Mouse (Mus musculus) limb, embryonic 15.5 days (tissue): ENCODE results near the gene Phgr1. TPM values are rescaled to one million over a fixed set of nuclear protein-coding genes. Genes with fewer than 3 reads are reported as not detected.
A peak's percentile ranks its signal among the peaks of the same experiment; 100 is the strongest.

Source experiments
- ATAC-seq: fragments of 200-750 bp; cut with Nextera tagmentation; 2 replicates; pipeline ENCODE4 v1.8.0; 2017; ENCODE audit warnings: low read depth, moderate TSS enrichment; ENCODE audit not compliant: insufficient number of reproducible peaks, low FRiP score, low TSS enrichment
- H3K27ac ChIP-seq: fragments of 300-500 bp; sonication (generic); 2 replicates; pipeline ENCODE4 v1.5.1; 2015; ENCODE audit warnings: moderate library complexity, mild to moderate bottlenecking, inconsistent platforms
- H3K27me3 ChIP-seq: fragments of 300-500 bp; sonication (generic); 2 replicates; pipeline ENCODE4 v1.6.1; 2015; ENCODE audit warnings: inconsistent platforms
- H3K36me3 ChIP-seq: fragments of 300-500 bp; sonication (generic); 2 replicates; pipeline ENCODE4 v1.6.1; 2015; ENCODE audit warnings: inconsistent platforms
- H3K4me1 ChIP-seq: fragments of 300-500 bp; sonication (generic); 2 replicates; pipeline ENCODE4 v1.6.1; 2015; ENCODE audit warnings: inconsistent platforms
- H3K4me2 ChIP-seq: fragments of 300-500 bp; sonication (generic); 2 replicates; pipeline ENCODE4 v1.6.1; 2015; ENCODE audit warnings: mild to moderate bottlenecking, inconsistent platforms
- H3K4me3 ChIP-seq: fragments of 300-500 bp; sonication (generic); 2 replicates; pipeline ENCODE4 v1.5.1; 2015; ENCODE audit warnings: mild to moderate bottlenecking, inconsistent platforms
- H3K9ac ChIP-seq: fragments of 300-500 bp; sonication (generic); 2 replicates; pipeline ENCODE4 v1.6.1; 2015; ENCODE audit warnings: inconsistent platforms
- H3K9me3 ChIP-seq: fragments of 300-500 bp; sonication (generic); 2 replicates; pipeline ENCODE4 v1.6.1; 2016; ENCODE audit warnings: inconsistent platforms
- WGBS: fragments of 180-500 bp; shearing (Covaris S2); methylation state at CpG from one replicate; pipeline ENCODE4 v1.1.7; 2015; 5-methylcytosine and 5-hydroxymethylcytosine counted together
- polyA plus RNA-seq: library from polyadenylated mRNA; unstranded; fragments of >200 nt; fragmentation: Nextera tagmentation; extraction: Ambion mirVana; gene quantifications from 2 replicates; pipeline ENCODE4 v1.2.1, GENCODE M21; 2015

Gene Phgr1
- polyA plus RNA-seq = 2.7 and 3.8 TPM in 2 replicates

DNA sequence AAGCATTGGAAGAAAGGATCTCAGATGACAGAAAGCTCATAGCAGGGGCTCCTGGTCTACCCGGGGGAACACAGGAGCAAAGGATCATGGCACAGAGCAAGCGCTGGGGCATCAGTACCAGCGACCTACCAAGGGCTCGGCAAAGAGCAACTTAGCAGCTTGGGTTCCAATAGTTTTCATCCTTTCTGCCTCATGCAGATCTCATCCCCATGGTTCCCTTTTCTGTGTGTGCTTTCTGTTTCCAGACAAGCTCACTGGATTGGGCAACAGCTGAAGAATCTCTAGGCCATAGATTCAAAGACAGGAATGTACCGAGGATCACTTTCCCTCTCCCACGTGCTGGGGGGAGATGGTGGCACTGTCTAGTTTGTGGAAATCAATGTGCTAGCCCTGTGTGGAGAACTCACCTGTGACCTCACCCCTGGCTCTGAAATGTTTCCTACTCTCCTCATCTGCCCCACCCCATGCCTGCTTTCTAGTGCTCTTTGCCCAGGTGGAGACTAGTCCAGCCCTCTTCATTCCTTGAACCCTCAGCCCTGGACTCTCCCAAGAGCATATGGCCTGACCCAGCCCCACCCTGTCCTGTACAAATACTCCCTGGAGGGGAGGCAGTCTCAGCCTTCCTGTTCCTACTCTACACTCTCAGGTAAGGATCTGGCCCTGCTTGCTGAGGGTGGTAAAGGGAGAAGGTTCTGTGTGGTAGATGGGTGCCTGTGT lies at the start of gene Phgr1:
TSS of gene Phgr1 (plus strand) at position 612 of the 717 bp plus-strand sequence.
- H3K4me2 ChIP-seq = no peak within 1 kb of the TSS
- no peak for ATAC-seq
- H3K36me3 ChIP-seq = no peaks in the 10 kb centered on the region
- H3K9me3 ChIP-seq = no peaks in the 10 kb centered on the region
- no peak within 1 kb of the TSS for H3K4me3 ChIP-seq
- no peaks in the 10 kb centered on the region for H3K27me3 ChIP-seq
- WGBS = 74% methylated on average over 6 of the region's 6 CpGs
- H3K27ac ChIP-seq = no peak within 1 kb of the TSS
- no peak within 1 kb of the TSS for H3K9ac ChIP-seq
- peaks cover 10% of the 10 kb centered on the region; the same call in 1 of the 2 replicates for H3K4me1 ChIP-seq

GRCm38 (mm10) chr2:118723693-118724486 lies 48.7 kb upstream of the Phgr1 start:
- Histone ChIP-seq H3K36me3 (no peaks in the 10 kb centered on the region), H3K27ac (no peak overlapping the region)

DNA sequence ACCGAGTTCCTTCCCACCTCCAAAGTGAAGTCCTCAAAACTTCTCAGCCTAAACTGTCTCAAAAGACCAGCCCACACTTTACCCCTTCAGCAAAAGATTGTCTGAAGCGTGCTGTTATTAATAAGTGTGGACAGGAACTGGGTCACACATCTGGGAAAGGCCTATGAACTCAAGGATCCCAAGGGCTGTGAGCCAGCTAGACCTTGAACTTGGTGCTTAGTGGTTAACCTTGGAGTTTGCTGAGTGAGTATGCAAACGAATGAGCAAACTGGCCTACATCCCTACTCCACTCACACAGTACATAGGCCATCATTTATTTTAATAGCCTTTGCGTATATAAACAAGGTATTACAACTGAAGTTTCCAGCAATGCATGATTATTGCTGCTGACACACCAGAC lies 47.1 kb upstream of the Phgr1 start:
- Histone ChIP-seq H3K27ac (no peak overlapping the region), H3K27me3 (peaks cover 30% of the 10 kb centered on the region), H3K4me1 (peaks cover 27% of the 10 kb centered on the region), H3K36me3 (no peaks in the 10 kb centered on the region), H3K4me3 (no peak overlapping the region), H3K9me3 (no peaks in the 10 kb centered on the region), H3K4me2 (no peak overlapping the region), H3K9ac (no peak overlapping the region)
- ATAC-seq = no peak
- WGBS = 72% methylated on average over 4 of the region's 4 CpGs

More at GRCm38 (mm10) chr2:118723693-118724486, 48.7 kb upstream of the Phgr1 start:
- peaks cover 30% of the 10 kb centered on the region for H3K27me3 ChIP-seq
- no peak overlapping the region for H3K9ac ChIP-seq
- ATAC-seq = no peak
- H3K4me1 ChIP-seq = peaks cover 12% of the 10 kb centered on the region
- H3K4me2 ChIP-seq = no peak overlapping the region
- H3K9me3 ChIP-seq = no peaks in the 10 kb centered on the region
- H3K4me3 ChIP-seq = no peak overlapping the region
- 79% methylated on average over 15 of the region's 15 CpGs for WGBS

GRCm38 (mm10) chr2:118726873-118727272 lies 45.7 kb upstream of the Phgr1 start:
- Histone ChIP-seq H3K9me3 (no peaks in the 10 kb centered on the region), H3K4me1 (peaks cover 30% of the 10 kb centered on the region), H3K4me2 (no peak overlapping the region), H3K27me3 (peaks cover 27% of the 10 kb centered on the region), H3K27ac (no peak overlapping the region), H3K9ac (no peak overlapping the region), H3K36me3 (no peaks in the 10 kb centered on the region), H3K4me3 (no peak overlapping the region)
- ATAC-seq = no peak
- 87% methylated on average over 2 of the region's 2 CpGs for WGBS

GRCm38 (mm10) chr2:118727911-118728310 lies 44.7 kb upstream of the Phgr1 start:
- Histone ChIP-seq H3K4me3 (no peak overlapping the region), H3K4me2 (no peak overlapping the region)

GRCm38 (mm10) chr2:118728337-118728736 lies 44.2 kb upstream of the Phgr1 start, which contains the start of gene Plcb2:
Plcb2 (minus strand) TSS chr2:118728438.
- Histone ChIP-seq H3K9ac (0 out of 2 replicates have a peak within 1 kb of the TSS, but pooled peaks have one; percentile 17), H3K4me2 (no peak within 1 kb of the TSS), H3K4me1 (peaks cover 34% of the 10 kb centered on the region), H3K36me3 (no peaks in the 10 kb centered on the region), H3K27ac (no peak within 1 kb of the TSS), H3K27me3 (peaks cover 31% of the 10 kb centered on the region), H3K9me3 (no peaks in the 10 kb centered on the region), H3K4me3 (no peak within 1 kb of the TSS)
- 12% methylated on average over 7 of the region's 7 CpGs for WGBS
- no peak for ATAC-seq

More at GRCm38 (mm10) chr2:118727911-118728310, 44.7 kb upstream of the Phgr1 start:
- H3K9me3 ChIP-seq = no peaks in the 10 kb centered on the region
- H3K9ac ChIP-seq = no peak overlapping the region
- WGBS = 20% methylated on average over 9 of the region's 9 CpGs
- H3K36me3 ChIP-seq = no peaks in the 10 kb centered on the region
- peaks cover 32% of the 10 kb centered on the region for H3K4me1 ChIP-seq
- H3K27me3 ChIP-seq = peaks cover 33% of the 10 kb centered on the region
- no peak overlapping the region for H3K27ac ChIP-seq
- no peak for ATAC-seq

DNA sequence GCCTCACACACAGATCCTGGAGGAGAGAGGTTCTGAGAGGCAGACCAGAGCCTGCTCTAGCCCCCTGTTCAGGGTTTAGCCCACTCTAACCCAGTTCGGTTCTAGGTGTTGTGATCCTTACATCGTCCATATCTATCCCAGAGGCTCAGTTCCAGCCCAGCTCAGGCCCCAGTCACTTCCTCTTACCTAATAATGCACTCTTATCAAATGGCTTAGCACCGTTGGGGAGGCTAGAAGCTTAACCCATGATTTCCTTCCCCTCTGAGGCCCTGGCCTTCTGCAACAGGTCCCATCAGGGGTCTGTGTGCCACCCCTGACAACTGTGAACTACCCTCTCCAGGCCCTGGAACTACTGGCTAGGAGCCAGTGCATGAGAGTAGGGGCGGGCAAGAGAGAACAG lies 43.4 kb upstream of the Phgr1 start:
- Histone ChIP-seq H3K27me3 (peaks cover 26% of the 10 kb centered on the region), H3K9ac (no peak overlapping the region), H3K4me2 (no peak overlapping the region), H3K9me3 (no peaks in the 10 kb centered on the region), H3K4me3 (no peak overlapping the region), H3K27ac (no peak overlapping the region), H3K4me1 (peaks cover 36% of the 10 kb centered on the region), H3K36me3 (no peaks in the 10 kb centered on the region)
- WGBS = 38% methylated on average over 4 of the region's 4 CpGs
- ATAC-seq = 0 out of 2 replicates have a peak, but pooled peaks have one; percentile 30

DNA sequence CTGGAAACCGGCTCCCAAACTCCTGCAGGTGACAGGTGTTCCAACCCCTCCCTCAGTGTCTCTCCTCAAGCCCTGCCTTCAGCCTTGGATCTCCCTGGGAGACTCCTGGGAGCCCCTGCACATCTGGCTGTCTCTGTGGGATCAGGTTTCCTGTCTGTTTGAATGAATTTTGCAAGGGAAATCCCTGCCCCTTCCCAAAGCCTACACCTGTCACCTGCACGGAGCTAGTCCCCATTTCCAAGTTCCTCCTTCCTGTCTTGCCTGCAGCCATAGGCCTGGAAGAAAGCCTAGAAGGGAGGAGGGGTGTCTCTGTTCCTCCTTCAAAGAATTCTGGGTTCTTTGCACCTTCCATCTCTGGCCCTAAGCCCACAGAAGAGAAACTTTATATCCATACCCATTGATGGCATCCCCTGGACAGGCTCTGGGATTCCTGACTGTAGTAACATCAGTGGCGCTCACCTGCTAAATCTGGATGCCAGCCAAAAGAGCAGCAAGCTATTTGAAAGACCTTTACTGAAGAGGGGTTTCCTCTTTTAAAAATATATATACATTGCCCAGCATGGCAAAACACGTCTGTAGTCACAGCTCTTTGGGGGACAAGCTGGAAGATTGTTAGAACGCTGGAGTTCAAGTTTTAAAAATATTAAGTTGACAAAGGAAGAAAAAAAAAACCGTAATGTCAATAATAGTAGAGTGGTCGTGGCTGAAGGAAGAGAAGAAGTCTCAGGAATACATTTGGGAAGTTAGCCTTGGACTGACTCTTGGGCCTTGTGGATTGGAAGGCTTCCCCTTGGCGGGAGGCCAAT lies 42.5 kb upstream of the Phgr1 start:
- H3K27ac ChIP-seq = no peak overlapping the region
- H3K36me3 ChIP-seq = no peaks in the 10 kb centered on the region
- peaks cover 36% of the 10 kb centered on the region for H3K4me1 ChIP-seq
- WGBS = 19% methylated on average over 8 of the region's 8 CpGs
- H3K9ac ChIP-seq = no peak overlapping the region
- ATAC-seq = no peak
- no peak overlapping the region for H3K4me2 ChIP-seq
- H3K27me3 ChIP-seq = peaks cover 20% of the 10 kb centered on the region
- no peak overlapping the region for H3K4me3 ChIP-seq
- no peaks in the 10 kb centered on the region for H3K9me3 ChIP-seq

- no peak overlapping the region for H3K4me3 ChIP-seq
- WGBS = 2% methylated on average over 3 of the region's 3 CpGs
Measured at GRCm38 (mm10) chr2:118730622-118730915, 42.0 kb upstream of the Phgr1 start.

GRCm38 (mm10) chr2:118731981-118732380 lies 40.6 kb upstream of the Phgr1 start:
- Histone ChIP-seq H3K27me3 (peaks cover 27% of the 10 kb centered on the region), H3K4me2 (no peak overlapping the region), H3K27ac (no peak overlapping the region), H3K4me1 (peaks cover 36% of the 10 kb centered on the region), H3K36me3 (no peaks in the 10 kb centered on the region), H3K9ac (no peak overlapping the region), H3K9me3 (no peaks in the 10 kb centered on the region), H3K4me3 (no peak overlapping the region)
- ATAC-seq = no peak
- WGBS = 71% methylated on average over 5 of the region's 5 CpGs

More at GRCm38 (mm10) chr2:118730622-118730915, 42.0 kb upstream of the Phgr1 start:
- Histone ChIP-seq H3K9ac (no peak overlapping the region), H3K9me3 (no peaks in the 10 kb centered on the region), H3K4me2 (no peak overlapping the region), H3K27me3 (peaks cover 21% of the 10 kb centered on the region), H3K36me3 (no peaks in the 10 kb centered on the region), H3K27ac (no peak overlapping the region), H3K4me1 (peaks cover 36% of the 10 kb centered on the region)
- ATAC-seq = no peak

- Histone ChIP-seq H3K9ac (no peak overlapping the region), H3K4me1 (peaks cover 30% of the 10 kb centered on the region), H3K4me2 (no peak overlapping the region), H3K27ac (no peak overlapping the region), H3K4me3 (no peak overlapping the region), H3K27me3 (peaks cover 20% of the 10 kb centered on the region), H3K9me3 (no peaks in the 10 kb centered on the region), H3K36me3 (no peaks in the 10 kb centered on the region)
- 31% methylated on average over 5 of the region's 5 CpGs for WGBS
- no peak for ATAC-seq
Measured at GRCm38 (mm10) chr2:118733341-118733740, 39.2 kb upstream of the Phgr1 start.
